Mouse (Mus musculus): ENCODE results near the gene Alox12b. TPM values are rescaled to one million over a fixed set of nuclear protein-coding genes. Genes with fewer than 3 reads are reported as not detected.

Alox12b gene
- polyA plus RNA-seq, 1 experiment from 2014 or later, result not detected

DNA sequence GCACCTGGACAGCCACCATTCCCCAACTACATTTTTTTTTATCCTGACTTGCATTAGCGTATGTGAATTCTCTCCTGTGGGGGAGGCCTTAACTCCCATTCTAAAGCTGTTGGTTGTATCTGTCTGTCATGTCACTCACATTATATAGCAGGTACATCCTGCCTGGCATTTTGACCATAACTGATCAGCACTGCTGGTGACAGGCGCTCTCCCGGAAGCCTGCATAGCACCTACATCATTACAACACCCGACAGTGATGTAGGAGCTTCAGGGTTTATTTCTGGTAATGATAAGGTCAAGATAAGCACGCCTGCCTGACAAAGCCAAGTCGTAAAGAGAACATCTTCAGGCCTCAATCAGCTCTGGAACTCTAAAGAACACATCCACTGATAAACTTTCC, 43.4 kb downstream of the Alox12b start:
- DNase-seq (ENCODE audit: low spot score, missing footprints) (no peak), ATAC-seq (ENCODE audit: low FRiP score) (no peak)
- Histone ChIP-seq H3K4me1 (ENCODE audit: control insufficient read depth, insufficient read depth, low read length) (no peaks in the 10 kb centered on the region), H3K36me3 (ENCODE audit: control insufficient read depth, insufficient read depth, low read length) (no peaks in the 10 kb centered on the region), H3K9ac (ENCODE audit: low read length) (no peak overlapping the region), H3K4me2 (no peak overlapping the region), H3K27ac (ENCODE audit: low read depth, low read length) (no peak overlapping the region), H3K4me3 (ENCODE audit: low read depth, low read length) (no peak overlapping the region), H3K27me3 (ENCODE audit: control insufficient read depth, insufficient read depth, low read length) (peaks cover 15% of the 10 kb centered on the region), H3K9me3 (ENCODE audit: control insufficient read depth, low read length) (no peaks in the 10 kb centered on the region)
- 83% methylated on average over 6 of the region's 6 CpGs for WGBS

DNA sequence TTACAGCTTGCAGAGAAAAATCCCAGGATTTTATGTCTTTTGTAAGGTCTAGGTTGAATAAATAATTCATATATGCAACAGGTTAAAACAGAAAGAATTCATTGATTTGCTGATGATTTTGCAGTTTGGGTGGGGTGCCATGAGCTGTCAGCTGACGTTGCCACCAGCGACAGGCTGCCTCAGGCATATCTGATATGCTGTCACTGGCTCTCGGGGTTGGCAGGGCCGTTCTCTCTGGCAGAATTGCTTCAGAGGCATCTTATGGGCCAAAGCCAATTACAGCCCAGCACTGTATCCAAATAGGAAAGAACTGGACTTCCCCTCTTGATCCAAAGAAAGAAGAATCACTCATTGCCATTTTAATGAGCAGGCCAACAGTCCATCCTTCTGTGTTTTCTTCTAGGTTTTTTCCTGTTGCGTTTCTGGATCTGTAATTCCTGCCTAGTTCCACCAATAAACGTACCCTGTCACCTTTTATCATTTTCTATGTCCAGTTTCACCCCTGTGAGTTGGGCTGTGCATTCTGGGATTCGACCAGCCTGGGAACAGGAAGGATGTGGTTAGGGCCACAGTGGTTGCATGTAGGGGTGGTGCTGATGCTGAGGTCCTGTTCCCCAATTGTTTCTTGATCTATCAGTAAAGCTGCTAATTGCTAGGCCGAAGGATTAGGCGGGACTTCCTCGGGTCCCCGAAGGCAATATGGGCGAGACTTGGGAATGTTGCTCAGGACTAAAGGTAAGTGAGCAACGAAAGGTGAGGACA, 45.9 kb downstream of the Alox12b start:
- 84% methylated on average over 13 of the region's 13 CpGs for WGBS
- H3K27me3 ChIP-seq (ENCODE audit: control insufficient read depth, insufficient read depth, low read length), result peaks cover 2% of the 10 kb centered on the region; the same call in 1 of the 2 replicates
- no peaks in the 10 kb centered on the region for H3K36me3 ChIP-seq (ENCODE audit: control insufficient read depth, insufficient read depth, low read length)
- H3K4me3 ChIP-seq (ENCODE audit: low read depth, low read length), result no peak overlapping the region
- H3K9ac ChIP-seq (ENCODE audit: low read length), result no peak overlapping the region
- no peak overlapping the region for H3K4me2 ChIP-seq
- H3K4me1 ChIP-seq (ENCODE audit: control insufficient read depth, insufficient read depth, low read length), result no peaks in the 10 kb centered on the region
- H3K9me3 ChIP-seq (ENCODE audit: control insufficient read depth, low read length), result no peaks in the 10 kb centered on the region
- DNase-seq (ENCODE audit: low spot score, missing footprints) (no peak), ATAC-seq (ENCODE audit: low FRiP score) (no peak)
- H3K27ac ChIP-seq (ENCODE audit: low read depth, low read length), result no peak overlapping the region

GRCm38 (mm10) chr11:69211431-69211830, 54.6 kb downstream of the Alox12b start:
- Histone ChIP-seq H3K4me2 (peak overlapping the region; percentile 14), H3K9ac (ENCODE audit: low read length) (no peak overlapping the region), H3K9me3 (ENCODE audit: control insufficient read depth, low read length) (no peaks in the 10 kb centered on the region), H3K4me3 (ENCODE audit: low read depth, low read length) (peak overlapping the region; percentile 15; the same call in 1 of the 2 replicates), H3K27ac (ENCODE audit: low read depth, low read length) (no peak overlapping the region), H3K4me1 (ENCODE audit: control insufficient read depth, insufficient read depth, low read length) (no peaks in the 10 kb centered on the region), H3K36me3 (ENCODE audit: control insufficient read depth, insufficient read depth, low read length) (no peaks in the 10 kb centered on the region), H3K27me3 (ENCODE audit: control insufficient read depth, insufficient read depth, low read length) (no peaks in the 10 kb centered on the region)
- DNase-seq (ENCODE audit: low spot score, missing footprints), result no peak
- WGBS, result 41% methylated on average over 2 of the region's 2 CpGs
- no peak for ATAC-seq (ENCODE audit: low FRiP score)

GRCm38 (mm10) chr11:69217411-69217810, 60.6 kb downstream of the Alox12b start:
- Histone ChIP-seq H3K4me1 (ENCODE audit: control insufficient read depth, insufficient read depth, low read length) (no peaks in the 10 kb centered on the region), H3K27me3 (ENCODE audit: control insufficient read depth, insufficient read depth, low read length) (no peaks in the 10 kb centered on the region), H3K36me3 (ENCODE audit: control insufficient read depth, insufficient read depth, low read length) (no peaks in the 10 kb centered on the region), H3K9me3 (ENCODE audit: control insufficient read depth, low read length) (no peaks in the 10 kb centered on the region), H3K9ac (ENCODE audit: low read length) (no peak overlapping the region), H3K27ac (ENCODE audit: low read depth, low read length) (no peak overlapping the region), H3K4me3 (ENCODE audit: low read depth, low read length) (no peak overlapping the region), H3K4me2 (no peak overlapping the region)
- no peak for DNase-seq (ENCODE audit: low spot score, missing footprints)
- WGBS, result 84% methylated on average over 5 of the region's 5 CpGs
- no peak for ATAC-seq (ENCODE audit: low FRiP score)

- no peak for ATAC-seq (ENCODE audit: low FRiP score)
- Histone ChIP-seq H3K9ac (ENCODE audit: low read length) (no peak overlapping the region), H3K9me3 (ENCODE audit: control insufficient read depth, low read length) (no peaks in the 10 kb centered on the region), H3K27ac (ENCODE audit: low read depth, low read length) (no peak overlapping the region), H3K4me1 (ENCODE audit: control insufficient read depth, insufficient read depth, low read length) (no peaks in the 10 kb centered on the region), H3K27me3 (ENCODE audit: control insufficient read depth, insufficient read depth, low read length) (no peaks in the 10 kb centered on the region), H3K36me3 (ENCODE audit: control insufficient read depth, insufficient read depth, low read length) (no peaks in the 10 kb centered on the region), H3K4me2 (no peak overlapping the region), H3K4me3 (ENCODE audit: low read depth, low read length) (no peak overlapping the region)
- 55% methylated on average over 1 of the region's 2 CpGs for WGBS
- DNase-seq (ENCODE audit: low spot score, missing footprints), result no peak
These were observed 61.9 kb downstream of the Alox12b start for GRCm38 (mm10) chr11:69218661-69219060.

Other genes with a start within 250 kb of the Alox12b start
- not detected in 2 replicates for gene Odf4, start 229.9 kb upstream of the Alox12b start, polyA plus RNA-seq (2014; fragmentation: Nextera tagmentation; extraction: Ambion mirVana)
- 3.7 and 4.2 TPM in 2 replicates for gene Arhgef15, start 199.5 kb upstream of the Alox12b start, polyA plus RNA-seq (2014; fragmentation: Nextera tagmentation; extraction: Ambion mirVana)
- gene Slc25a35, start 188.9 kb upstream of the Alox12b start, polyA plus RNA-seq (2014; fragmentation: Nextera tagmentation; extraction: Ambion mirVana), result 1.1 and 1.2 TPM in 2 replicates
- gene Rangrf, start 181.8 kb upstream of the Alox12b start, polyA plus RNA-seq (2014; fragmentation: Nextera tagmentation; extraction: Ambion mirVana), result 54.5 and 55.3 TPM in 2 replicates
- 31.2 and 33.0 TPM in 2 replicates for gene Pfas, start 148.5 kb upstream of the Alox12b start, polyA plus RNA-seq (2014; fragmentation: Nextera tagmentation; extraction: Ambion mirVana)
- gene Ctc1, start 141.1 kb upstream of the Alox12b start, polyA plus RNA-seq (2014; fragmentation: Nextera tagmentation; extraction: Ambion mirVana), result 54.6 and 54.8 TPM in 2 replicates
- 169 and 171 TPM in 2 replicates for gene Aurkb, start 111.3 kb upstream of the Alox12b start, polyA plus RNA-seq (2014; fragmentation: Nextera tagmentation; extraction: Ambion mirVana)
- gene Borcs6, start 97.3 kb upstream of the Alox12b start, polyA plus RNA-seq (2014; fragmentation: Nextera tagmentation; extraction: Ambion mirVana), result 8.8 and 9.8 TPM in 2 replicates
- gene Tmem107, start 86.2 kb upstream of the Alox12b start, polyA plus RNA-seq (2014; fragmentation: Nextera tagmentation; extraction: Ambion mirVana), result 53.5 and 57.7 TPM in 2 replicates
- 72.4 and 73.5 TPM in 2 replicates for gene Vamp2, start 68.5 kb upstream of the Alox12b start, polyA plus RNA-seq (2014; fragmentation: Nextera tagmentation; extraction: Ambion mirVana)
- 6.0 and 7.3 TPM in 2 replicates for gene Per1, start 61.8 kb upstream of the Alox12b start, polyA plus RNA-seq (2014; fragmentation: Nextera tagmentation; extraction: Ambion mirVana)
- 0.17 and 0.33 TPM in 2 replicates for gene Hes7, start 36.6 kb upstream of the Alox12b start, polyA plus RNA-seq (2014; fragmentation: Nextera tagmentation; extraction: Ambion mirVana)
- gene 9130213A22Rik, start 34.4 kb upstream of the Alox12b start, polyA plus RNA-seq (2014; fragmentation: Nextera tagmentation; extraction: Ambion mirVana), result 0.11 TPM in 1 of 2 replicates, not detected in the other
- gene Aloxe3, start 31.1 kb upstream of the Alox12b start, polyA plus RNA-seq (2014; fragmentation: Nextera tagmentation; extraction: Ambion mirVana), result 0.15 and 0.74 TPM in 2 replicates
- gene Alox8, start 40.9 kb downstream of the Alox12b start, polyA plus RNA-seq (2014; fragmentation: Nextera tagmentation; extraction: Ambion mirVana), result 0.11 TPM in 1 of 2 replicates, not detected in the other
- 0.04 TPM in 1 of 2 replicates, not detected in the other for gene Gucy2e, start 80.0 kb downstream of the Alox12b start, polyA plus RNA-seq (2014; fragmentation: Nextera tagmentation; extraction: Ambion mirVana)
- gene Cntrob, start 166.8 kb downstream of the Alox12b start, polyA plus RNA-seq (2014; fragmentation: Nextera tagmentation; extraction: Ambion mirVana), result 20.0 and 28.3 TPM in 2 replicates
- 205 and 206 TPM in 2 replicates for gene Trappc1, start 167.0 kb downstream of the Alox12b start, polyA plus RNA-seq (2014; fragmentation: Nextera tagmentation; extraction: Ambion mirVana)
- gene Kcnab3, start 169.3 kb downstream of the Alox12b start, polyA plus RNA-seq (2014; fragmentation: Nextera tagmentation; extraction: Ambion mirVana), result 1.8 and 2.9 TPM in 2 replicates
- gene Rnf227, start 183.5 kb downstream of the Alox12b start, polyA plus RNA-seq (2014; fragmentation: Nextera tagmentation; extraction: Ambion mirVana), result 29.6 and 30.4 TPM in 2 replicates
- 38.2 and 39.4 TPM in 2 replicates for gene Chd3, start 212.4 kb downstream of the Alox12b start, polyA plus RNA-seq (2014; fragmentation: Nextera tagmentation; extraction: Ambion mirVana)
- gene Naa38, start 238.5 kb downstream of the Alox12b start, polyA plus RNA-seq (2014; fragmentation: Nextera tagmentation; extraction: Ambion mirVana), result 120 and 130 TPM in 2 replicates
- gene Cyb5d1, start 238.6 kb downstream of the Alox12b start, polyA plus RNA-seq (2014; fragmentation: Nextera tagmentation; extraction: Ambion mirVana), result 44.6 and 50.5 TPM in 2 replicates
- gene Tmem88, start 241.2 kb downstream of the Alox12b start, polyA plus RNA-seq (2014; fragmentation: Nextera tagmentation; extraction: Ambion mirVana), result 11.9 and 13.1 TPM in 2 replicates